Mouse (Mus musculus) layer of hippocampus, adult 11-12 months (tissue): ENCODE measurements around the gene Pcdh20.

Experiments
- DNase-seq: peaks from one replicate; pipeline ENCODE4 v3.0.0; 2022; ENCODE audit warnings: low spot score

Pcdh20 gene

DNA sequence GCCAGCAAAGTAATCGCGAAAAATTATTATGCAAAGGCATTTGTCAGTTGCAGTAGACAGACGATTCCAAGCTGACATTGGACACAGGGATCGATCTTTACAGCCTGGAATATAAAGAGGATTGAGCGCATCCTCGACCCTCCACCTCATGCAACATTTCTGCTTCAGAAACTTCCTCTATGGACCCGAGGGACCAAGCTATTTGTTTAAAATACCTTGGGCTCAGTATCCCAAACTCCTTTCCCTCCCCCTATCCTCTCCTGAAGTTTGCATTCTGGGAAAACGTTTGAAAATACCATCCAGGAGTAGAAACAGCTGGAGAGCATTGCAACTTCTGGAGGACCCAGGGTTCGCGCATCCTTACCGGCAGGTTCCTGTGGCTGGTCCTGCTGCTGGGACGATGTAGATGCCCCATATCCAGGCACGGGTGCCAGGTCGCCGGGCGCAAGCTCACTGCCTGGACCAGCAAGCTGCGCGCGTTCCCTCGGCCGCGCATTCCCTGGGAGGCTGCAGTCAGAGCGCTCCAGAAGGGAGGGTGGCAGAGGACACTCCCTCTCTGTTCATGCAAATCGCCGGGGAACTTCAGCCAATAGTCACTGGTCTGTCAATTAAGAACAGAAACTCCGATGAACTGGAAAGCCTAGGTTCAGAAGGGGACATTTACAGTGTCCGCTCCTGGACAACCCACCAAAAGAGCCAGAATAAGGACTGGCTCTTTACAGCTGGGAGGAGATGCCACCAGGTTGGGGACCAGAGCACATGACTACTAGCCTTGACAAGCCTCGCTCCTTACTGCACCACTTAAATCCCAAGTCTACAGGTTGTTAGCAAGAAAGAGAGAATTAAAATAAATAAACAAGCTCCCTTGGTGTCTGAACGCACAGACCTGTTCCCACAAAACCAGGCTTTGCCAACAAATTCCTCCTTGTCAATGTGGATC is at the start of gene Pcdh20:
TSS of gene Pcdh20 (minus strand) at position 902 of the 940 bp plus-strand sequence.
- peak; percentile 50 for DNase-seq

DNA sequence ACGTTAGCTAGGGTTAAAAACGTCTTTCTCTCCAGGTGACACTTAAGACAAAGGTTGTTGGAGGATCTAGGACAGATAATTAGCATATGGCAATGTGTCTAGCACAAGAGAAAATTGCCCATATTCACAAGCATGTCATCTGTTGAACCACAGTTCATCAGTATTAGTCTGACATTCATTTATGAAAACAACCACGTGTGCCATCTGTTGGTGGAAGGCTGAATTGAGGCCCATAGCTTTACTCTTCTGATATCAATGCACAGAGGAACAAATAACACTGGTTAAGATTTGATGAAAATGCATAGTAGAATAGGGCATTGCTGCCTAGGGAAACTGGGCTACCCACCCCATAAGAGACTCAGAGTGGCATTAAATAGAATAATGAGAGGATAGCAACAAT is 8.7 kb upstream of the Pcdh20 start:
- DNase-seq, result no peak

DNA sequence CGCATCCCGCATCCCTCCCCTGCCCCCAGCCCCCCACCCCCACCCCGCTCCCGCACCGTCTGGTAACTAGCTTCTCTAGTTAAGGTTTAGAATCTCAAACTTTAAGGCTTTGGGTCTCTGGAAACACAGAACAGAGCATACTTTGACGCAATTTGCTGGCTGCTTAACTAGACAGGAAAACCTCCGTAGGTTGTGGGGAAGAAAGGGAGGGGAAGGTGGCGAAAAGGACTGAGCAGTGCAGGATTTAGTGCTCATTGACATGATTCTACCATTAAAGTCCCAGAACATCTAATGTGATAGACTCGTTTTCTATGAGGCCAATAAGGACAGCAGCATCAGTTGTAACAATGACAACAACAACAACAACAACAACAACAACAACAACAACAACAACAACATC is 1.2 kb downstream of the Pcdh20 start:
- DNase-seq, result no peak

DNA sequence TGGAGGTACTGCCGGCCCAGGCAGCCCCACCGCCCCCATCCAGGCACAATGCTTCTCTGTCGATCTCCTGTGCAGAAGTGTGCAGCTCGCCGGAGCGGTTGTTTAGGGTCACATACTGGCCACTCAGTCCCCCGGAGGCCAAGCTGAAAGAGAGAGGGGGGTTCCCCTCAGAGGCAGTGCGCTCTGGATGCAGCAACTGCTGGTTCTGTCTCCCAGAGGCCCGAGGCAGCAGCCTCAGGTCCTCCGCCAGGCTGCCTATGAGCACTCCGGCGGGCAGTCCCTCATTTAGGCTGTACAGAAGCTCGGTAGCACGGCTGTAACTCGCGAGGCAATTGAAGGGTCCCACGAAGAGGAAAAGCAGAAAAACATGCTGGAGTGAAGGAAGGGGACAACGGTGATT is 1.8 kb downstream of the Pcdh20 start:
- DNase-seq, result no peak

DNA sequence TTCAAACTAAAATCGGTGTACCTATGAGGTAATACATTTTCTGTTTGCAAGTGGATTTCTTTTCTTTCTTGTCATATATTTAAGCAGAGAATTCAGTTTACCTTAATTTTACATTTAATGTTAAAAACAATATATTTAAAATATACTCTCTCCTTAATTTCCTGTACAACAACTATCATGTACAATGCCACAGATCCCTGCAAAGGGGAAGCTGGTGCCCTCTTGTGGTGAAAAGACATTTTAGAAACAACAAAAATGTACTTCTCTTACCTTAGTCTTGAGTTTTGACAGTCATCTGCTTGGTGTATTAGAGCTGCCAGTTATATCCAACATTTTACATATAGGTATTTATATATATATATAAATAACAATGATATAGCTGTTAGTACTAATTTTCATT is 4.8 kb downstream of the Pcdh20 start:
- DNase-seq, result peak; percentile 64

DNA sequence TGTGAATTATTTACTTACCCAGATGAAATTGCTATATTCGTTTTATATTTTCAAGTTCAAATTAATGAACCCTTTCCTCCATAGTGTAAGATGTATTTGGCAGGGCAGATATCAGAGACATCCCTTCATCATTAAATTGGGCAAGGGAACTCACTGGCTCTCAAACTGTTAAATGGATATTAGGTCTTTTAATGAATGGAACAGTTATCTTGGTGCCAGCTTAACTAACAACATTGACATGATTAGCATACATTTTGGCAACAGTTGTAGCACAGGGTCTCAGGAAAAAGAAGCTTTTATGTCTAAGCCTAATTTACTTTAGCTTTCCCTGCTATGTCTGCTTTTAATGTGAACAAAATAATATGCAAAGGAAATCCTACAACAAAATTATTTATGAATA is 6.8 kb downstream of the Pcdh20 start:
- no peak for DNase-seq

DNA sequence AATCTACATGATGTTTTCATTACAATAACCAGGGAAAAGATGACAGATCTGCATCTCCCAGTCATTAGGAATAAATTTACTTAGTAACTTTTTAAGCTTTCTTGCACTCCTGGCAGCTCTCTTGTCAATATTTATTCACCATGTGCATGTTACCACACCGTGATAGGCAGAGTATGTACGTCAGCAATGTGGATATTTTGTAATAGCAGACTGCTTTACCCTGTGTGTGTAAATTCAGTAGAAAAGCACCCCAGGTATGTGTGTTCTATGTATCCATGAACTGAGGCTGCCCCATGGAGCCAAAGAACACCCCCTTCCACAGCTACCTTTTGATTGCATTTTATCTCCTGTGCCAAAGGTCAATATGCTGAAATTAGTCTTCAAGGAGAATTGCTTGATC is 7.8 kb downstream of the Pcdh20 start:
- DNase-seq, result no peak

DNA sequence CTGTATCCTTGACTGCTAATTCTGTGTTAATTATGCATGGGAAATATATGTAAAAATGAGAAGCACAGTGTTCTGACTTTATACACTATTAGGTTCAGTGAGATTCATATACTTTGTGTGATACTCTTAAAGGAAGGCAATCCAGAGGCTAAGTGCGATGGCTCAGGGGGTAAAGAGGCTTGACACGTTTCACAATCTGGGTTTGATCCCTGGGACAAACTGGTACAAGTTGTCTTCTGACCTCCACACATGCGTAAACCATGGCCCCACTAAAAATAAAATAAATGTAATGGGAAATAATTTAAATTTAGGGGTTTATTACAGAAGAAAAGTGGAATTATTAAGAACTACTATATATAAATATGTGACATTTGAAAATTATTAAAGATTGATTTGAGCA is 8.3 kb downstream of the Pcdh20 start:
- no peak for DNase-seq

DNA sequence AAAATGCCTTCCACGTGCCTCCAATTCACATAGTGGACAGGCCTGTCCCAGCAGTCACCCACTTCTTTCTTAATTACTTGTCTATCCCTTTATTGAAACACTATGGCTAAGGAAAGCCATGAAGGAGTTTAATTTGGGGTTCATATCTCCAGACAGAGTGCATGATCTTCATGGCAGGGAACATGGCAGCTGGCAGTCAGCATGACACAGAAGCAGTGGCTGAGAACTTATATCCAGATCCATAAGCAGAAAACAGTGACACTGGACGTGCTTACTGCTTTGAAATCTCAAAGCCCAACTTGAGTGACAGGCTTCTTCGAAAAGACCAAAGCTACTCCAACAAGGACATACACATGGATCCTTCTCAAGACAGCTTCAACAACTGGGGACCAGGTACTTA is 10.5 kb downstream of the Pcdh20 start:
- DNase-seq, result no peak

DNA sequence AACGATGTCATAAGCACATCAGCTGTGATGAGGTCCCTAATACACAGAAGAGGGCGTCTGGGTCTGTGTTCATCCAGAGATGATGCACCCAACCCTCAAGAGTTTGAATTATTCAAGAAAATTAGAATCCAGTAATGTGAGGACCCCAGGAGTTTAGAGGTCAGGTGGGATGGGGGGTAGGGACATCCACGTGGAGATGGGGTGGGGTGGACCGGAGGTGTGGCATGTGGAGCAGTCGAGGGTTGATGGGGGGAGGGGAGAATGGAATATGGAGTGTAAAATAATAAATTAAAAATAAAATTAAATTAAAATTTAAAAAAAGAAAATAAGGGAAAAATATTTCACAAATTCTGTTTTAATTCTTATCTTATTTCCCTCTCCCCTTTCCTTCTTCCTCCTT is 27.9 kb downstream of the Pcdh20 start:
- DNase-seq, result no peak

DNA sequence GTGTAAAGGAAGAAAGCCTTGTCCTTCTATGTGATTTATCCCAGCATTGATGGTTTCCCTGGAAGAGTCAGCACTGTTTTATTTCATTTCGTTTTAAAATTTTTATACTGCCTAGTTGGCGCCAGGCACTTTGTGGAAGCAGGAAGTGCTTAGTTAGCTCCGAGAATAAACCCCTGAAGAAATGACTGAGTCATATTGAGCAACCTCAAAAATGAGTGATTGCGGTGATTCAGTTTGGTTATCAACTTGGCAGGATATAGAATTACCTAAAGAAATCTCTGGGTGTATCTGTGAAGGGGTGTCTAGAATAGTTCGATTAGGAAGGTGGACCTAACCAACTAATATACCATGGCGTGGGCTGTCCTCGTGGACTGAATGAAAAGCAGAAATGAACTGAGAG is 41.8 kb downstream of the Pcdh20 start:
- DNase-seq, result no peak

DNA sequence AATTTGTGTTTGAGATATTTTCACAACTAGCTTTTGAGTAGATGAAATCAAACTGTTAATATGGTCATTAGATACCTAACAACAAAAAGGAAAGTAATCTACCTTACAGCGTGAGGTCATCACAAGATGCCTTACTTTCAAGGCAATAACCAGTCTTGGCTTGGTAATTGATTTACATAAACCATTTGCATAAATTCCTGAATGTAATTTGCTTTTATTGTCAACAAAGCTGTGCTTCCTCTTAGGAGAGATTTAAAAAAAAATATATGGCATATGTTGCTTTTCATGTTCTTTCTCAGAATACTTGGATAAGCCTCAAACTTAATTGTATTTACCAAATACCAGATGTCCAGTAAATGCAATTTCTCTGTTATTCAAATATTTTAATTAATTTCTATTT is 43.8 kb downstream of the Pcdh20 start:
- DNase-seq, result no peak
